Mouse (Mus musculus): ENCODE data around the gene Igfbp7.

Igfbp7 gene

GRCm38 (mm10) chr5:77380321-77380901 is 27.4 kb downstream of the Igfbp7 start:
- no peak for DNase-seq (ENCODE audit: low spot score in 2 of 2)

DNA sequence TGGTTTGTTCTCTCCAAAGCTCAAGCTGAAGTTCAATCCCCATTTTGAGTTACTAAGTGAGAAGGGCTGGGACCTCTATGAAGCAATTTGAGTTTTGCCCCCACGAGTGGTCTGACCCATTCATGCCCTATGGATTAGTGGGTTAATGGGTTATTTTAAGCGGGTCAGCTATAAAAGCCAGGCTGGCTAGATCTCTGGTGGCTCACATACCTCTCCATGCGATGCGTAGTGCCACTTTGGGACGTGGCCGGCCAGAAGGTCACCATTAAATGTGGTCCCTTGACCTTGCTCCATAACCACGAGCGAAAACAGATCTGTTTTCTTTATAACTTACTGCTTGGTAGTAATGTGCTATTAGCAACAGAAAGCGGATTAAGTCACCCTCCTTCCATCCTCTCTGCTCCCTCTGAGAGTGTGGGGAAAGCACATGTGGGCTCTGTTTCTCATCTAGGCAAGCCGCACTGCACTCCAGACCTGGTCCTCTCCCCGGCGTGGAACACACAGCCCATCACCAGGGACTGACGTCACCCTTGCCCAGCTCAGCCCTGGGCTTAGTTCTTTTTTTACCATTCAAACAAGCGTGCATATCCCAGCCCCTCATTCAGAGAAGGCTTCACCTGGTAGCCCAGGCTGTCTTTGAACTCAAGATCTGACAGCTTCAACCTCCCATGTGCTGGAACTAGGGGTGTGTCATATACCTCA is 28.3 kb downstream of the Igfbp7 start:
- no peak for DNase-seq (ENCODE audit: low spot score in 2 of 2)

- DNase-seq (ENCODE audit: low spot score in 2 of 2) = no peak
Observed at GRCm38 (mm10) chr5:77378027-77378426, 29.8 kb downstream of the Igfbp7 start.

GRCm38 (mm10) chr5:77375546-77375945 is 32.3 kb downstream of the Igfbp7 start:
- no peak for DNase-seq (ENCODE audit: low spot score in 2 of 2)

DNA sequence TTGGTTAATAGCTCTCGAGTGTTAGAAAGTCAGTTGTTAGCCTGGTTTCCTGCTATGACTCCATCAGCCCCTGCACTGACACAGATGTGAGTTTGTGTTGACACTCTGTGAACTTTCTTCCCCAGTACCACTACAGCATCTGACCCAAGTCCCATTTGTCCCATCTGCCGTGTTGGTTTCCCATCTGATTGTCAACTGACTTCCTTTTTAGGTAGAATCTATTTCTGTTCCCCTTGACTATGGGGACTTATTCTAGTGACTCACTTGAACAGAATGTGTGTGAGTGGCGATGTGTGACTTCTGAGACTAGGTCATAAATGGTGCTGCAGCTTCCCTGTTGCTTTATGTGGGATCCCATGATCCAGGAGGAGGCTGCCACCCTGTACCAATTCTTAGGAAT is 32.9 kb downstream of the Igfbp7 start:
- no peak for DNase-seq (ENCODE audit: low spot score in 2 of 2)

- DNase-seq (ENCODE audit: low spot score in 2 of 2) = no peak
Observed at GRCm38 (mm10) chr5:77372778-77373177, 35.1 kb downstream of the Igfbp7 start.

GRCm38 (mm10) chr5:77372242-77372641 is 35.6 kb downstream of the Igfbp7 start:
- no peak for DNase-seq (ENCODE audit: low spot score in 2 of 2)

GRCm38 (mm10) chr5:77370378-77370892 is 37.4 kb downstream of the Igfbp7 start:
- DNase-seq (ENCODE audit: low spot score in 2 of 2) = no peak

- DNase-seq (ENCODE audit: low spot score in 2 of 2) = no peak
Observed at GRCm38 (mm10) chr5:77369394-77369793, 38.4 kb downstream of the Igfbp7 start.

GRCm38 (mm10) chr5:77368194-77368593 is 39.6 kb downstream of the Igfbp7 start:
- DNase-seq (ENCODE audit: low spot score in 2 of 2) = no peak

DNA sequence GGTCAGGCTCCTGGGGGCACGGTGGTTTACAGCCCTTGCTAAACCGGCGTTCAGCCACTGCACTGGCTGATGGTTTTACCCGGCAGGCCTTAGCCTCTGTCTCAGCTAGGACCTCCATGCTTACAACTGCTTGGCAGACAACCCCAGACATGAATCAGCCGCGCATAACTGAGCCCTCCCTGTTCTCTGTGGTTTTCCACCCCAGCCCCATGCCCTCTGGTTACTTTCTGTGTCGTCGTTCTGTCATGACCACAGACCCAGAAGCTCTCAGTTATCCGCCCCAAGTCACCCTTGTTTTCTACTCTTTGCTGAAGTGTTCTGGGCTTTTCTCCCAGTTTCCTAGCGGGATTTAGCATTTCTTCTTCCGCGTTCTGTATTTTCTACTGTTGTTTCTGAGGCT is 40.2 kb downstream of the Igfbp7 start:
- DNase-seq (ENCODE audit: low spot score in 2 of 2) = no peak

DNA sequence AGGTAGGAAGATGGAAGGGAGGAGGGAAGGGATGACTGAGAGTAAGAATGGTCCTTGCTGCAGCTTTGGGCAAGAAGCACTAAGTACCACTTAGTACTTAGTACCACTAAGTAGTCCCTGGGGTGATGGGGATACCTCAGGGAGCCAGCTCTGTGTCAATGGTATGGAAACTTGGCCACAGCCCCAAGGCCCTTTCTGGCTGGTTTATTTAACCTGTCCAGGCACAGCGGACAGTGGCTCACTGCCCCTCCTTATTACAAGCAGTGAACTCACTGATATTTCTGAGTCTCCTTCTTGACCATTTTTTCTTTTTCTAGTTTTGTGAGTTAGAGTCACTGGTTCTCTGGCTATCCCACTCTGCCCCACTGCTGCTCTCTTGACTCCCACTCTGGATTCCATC is 40.7 kb downstream of the Igfbp7 start:
- no peak for DNase-seq (ENCODE audit: low spot score in 2 of 2)

DNA sequence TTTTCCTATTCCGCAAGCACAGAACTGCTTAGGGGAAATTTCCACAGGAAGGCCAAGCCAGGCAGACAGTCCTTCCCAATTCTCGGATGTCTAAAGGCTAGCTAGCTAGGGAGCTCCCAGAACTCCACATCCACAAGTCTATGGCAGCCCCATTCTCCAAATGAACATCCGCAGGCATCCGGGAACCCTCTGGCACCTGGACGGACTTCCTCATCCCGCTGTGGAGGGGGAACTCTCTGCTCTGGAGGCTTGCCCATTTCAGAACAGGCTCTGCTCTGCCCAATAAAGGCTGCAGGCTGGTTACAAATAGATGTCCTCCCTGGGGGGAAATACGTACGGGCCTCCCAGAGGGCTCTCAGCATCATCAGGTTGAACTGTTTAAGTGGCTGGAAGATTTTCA is 41.5 kb downstream of the Igfbp7 start:
- no peak for DNase-seq (ENCODE audit: low spot score in 2 of 2)

- no peak for DNase-seq (ENCODE audit: low spot score in 2 of 2)
Observed at GRCm38 (mm10) chr5:77364443-77365038, 43.3 kb downstream of the Igfbp7 start.

DNA sequence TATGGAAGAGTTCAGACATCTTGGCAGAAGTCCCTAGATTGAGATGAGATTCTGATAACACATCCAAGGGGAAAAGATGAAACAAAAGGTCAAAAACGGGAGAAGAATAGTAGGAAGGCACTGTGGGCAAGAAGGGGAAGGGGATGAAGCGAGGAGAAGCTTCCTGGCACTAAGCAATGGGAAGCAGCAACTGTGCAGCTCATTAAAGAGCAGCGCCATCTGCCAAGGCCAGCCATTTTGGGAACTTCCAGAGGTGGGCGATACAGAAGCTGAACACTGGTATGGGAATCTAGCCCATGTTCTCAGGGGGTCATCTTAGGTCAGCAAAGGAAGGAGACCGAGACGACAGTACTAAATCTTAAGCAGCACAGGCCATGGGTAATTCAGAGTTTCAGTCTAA is 44.2 kb downstream of the Igfbp7 start:
- peak in 1 of 2 experiments; percentile 41 for DNase-seq (ENCODE audit: low spot score in 2 of 2)

GRCm38 (mm10) chr5:77362120-77362519 is 45.7 kb downstream of the Igfbp7 start:
- DNase-seq (ENCODE audit: low spot score in 2 of 2) = no peak

GRCm38 (mm10) chr5:77361006-77361405 is 46.8 kb downstream of the Igfbp7 start:
- DNase-seq (ENCODE audit: low spot score in 2 of 2) = no peak

DNA sequence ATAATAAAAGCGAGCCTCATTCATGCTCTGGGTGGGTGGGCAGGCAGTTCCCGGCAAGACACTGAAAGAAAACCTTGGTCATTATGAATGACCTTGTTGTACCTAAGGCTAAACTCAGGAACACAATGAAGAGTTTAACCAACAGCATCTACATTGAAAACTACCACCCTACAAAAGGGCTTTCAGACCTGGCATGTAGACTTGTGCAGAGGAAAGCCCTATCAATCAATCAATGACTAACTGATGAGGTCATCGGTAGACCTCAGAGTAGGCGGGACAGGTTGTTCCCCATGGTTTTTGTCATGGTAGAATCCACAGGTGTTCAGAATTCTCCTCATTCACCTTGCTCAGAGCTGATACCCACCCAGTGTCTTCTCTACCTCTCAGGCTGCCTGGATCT is 47.9 kb downstream of the Igfbp7 start:
- DNase-seq (ENCODE audit: low spot score in 2 of 2) = no peak

DNA sequence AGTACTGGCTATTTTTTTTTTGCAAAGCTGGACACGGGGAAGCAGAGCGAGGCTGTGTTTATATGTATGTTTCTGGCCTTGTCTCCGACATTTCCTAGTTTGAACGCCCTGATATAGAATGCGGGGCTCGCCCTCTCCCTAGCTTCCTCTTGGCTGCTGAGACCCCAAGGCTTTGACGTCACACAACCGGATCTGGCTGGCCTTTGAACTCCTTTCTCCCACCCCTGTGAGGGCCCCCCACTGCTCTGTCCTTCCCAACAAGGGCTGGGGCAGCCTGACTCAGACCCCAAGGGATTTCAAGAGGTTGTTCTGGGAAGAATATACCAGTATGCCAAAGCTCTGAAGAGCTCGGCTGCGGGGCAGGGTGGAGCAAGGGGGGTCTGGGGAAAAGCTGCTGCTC is 49.5 kb downstream of the Igfbp7 start:
- DNase-seq (ENCODE audit: low spot score in 2 of 2) = no peak

- DNase-seq (ENCODE audit: low spot score in 2 of 2) = no peak
Observed at GRCm38 (mm10) chr5:77357405-77358149, 50.3 kb downstream of the Igfbp7 start.

GRCm38 (mm10) chr5:77355307-77356265 is 52.3 kb downstream of the Igfbp7 start:
- DNase-seq (ENCODE audit: low spot score in 2 of 2) = no peak
